Mouse (Mus musculus) cerebellum, adult (tissue): ENCODE data around the gene Gm9844.

Experiments
- ATAC-seq: cut with Nextera tagmentation; 2 replicates; pipeline ENCODE4 v1.9.2; 2017; ENCODE audit warnings: mild to moderate bottlenecking, moderate library complexity, mixed read lengths; ENCODE audit not compliant: insufficient number of reproducible peaks, low FRiP score, low TSS enrichment

Gm9844 gene

DNA sequence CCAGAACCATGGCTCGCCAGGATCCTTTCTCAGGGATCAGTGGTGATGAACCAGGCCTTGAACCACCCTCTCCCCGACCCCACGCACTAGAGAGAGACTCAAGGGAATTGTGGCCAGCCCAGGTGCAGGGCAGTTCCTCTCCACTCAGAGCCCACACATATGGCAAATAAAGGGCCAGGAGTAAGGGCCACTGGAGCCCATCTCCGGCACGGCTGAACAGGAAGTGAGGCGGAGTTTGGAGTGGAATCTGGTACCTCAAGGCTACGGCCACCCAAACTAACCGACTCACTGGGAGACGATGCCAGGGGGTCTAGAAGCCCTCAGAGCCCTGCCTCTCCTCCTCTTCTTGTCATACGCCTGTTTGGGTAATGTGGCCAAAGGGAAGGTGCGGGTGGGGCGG lies 35.2 kb downstream of the Gm9844 start, which contains the start of gene Cd79a:
Gene Cd79a, plus strand, starts transcription at position 158 of the 400 bp plus-strand sequence.
- no peak for ATAC-seq

DNA sequence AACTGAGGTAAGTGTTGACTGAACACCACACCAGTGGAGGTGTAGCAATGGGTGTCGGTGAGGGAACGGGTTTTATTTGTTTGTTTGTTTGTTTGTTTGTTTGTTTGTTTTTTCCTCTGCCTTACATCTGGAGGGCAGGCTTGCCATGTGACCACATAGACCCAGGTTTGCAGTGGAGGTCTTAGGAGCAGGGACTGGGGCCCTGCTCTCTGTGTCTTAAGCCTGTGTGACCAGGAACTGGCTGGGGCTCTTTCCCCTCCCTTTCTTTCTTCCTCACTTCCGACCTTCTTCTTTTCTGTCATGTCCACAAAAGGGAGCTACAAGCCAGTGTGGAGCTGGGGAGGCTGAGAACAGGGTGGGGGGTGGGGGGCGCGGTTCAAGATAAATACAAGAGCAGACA lies 35.9 kb downstream of the Gm9844 start:
- no peak for ATAC-seq

- ATAC-seq: no peak
Measured at GRCm38 (mm10) chr7:24901114-24901513, 39.1 kb downstream of the Gm9844 start.

- ATAC-seq: no peak
Measured at GRCm38 (mm10) chr7:24901842-24902241, 39.8 kb downstream of the Gm9844 start.

DNA sequence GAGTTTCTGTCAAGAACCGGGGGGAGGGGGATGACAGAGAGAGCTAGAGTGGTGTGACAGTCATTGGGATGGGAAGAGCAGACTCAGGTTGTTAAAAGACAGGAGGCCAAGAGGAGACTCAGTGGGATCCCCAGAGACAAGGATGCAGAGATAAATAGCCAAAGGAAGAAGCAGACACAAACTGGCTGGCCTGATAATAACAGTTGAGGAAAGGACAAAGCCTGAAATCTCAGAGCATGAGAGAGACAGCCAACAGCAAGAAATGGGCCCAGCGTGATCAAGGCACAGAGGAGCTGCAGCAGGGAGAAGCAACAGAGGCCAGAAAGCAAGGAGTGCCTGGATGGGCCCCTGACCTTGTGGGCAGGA lies 40.2 kb downstream of the Gm9844 start:
- no peak for ATAC-seq

DNA sequence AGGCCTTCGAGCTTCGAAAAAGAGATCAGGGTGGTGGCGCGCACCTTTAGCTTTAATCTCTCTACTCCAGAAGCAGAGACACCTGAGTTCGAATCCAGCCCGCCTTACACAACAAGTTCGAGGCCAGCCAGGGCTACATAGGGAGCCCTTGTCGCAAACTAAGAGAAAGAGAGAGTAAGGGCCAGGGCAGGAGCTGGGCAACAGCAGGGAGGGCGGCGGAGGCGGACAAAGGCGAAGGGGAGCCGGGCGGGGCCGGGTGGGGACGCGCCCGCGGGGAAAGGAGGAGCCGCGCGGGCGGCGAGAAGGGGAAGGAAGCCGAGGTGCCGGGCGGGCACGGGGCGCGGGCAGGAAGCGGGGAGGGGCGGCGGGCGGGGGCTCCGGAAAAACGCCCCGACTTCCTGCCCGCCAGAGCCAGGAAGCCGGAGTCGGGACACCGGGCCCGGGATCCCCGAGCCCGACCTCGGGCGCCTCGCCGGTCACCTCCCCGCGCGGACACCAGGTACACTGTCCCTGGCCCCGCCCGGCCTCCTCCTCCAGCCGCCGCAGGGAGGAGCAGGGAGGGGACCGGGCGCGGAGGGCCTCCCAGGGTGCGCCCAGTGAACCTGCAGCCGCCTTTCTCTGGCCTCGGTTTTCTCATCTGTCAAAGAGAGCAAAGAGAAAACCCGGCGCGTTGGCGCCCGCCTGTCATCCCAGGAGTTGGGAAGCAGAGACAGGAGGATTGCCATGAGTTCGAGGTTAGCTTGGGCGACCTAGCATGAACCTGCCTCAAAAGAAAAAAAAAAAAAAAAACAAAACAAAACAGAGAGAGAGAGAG lies 40.8 kb downstream of the Gm9844 start, which contains the start of gene Arhgef1:
Gene Arhgef1, plus strand, starts transcription at position 283 of the 814 bp plus-strand sequence.
- no peak for ATAC-seq

- no peak for ATAC-seq
Measured at GRCm38 (mm10) chr7:24903444-24903825, 41.4 kb downstream of the Gm9844 start.

DNA sequence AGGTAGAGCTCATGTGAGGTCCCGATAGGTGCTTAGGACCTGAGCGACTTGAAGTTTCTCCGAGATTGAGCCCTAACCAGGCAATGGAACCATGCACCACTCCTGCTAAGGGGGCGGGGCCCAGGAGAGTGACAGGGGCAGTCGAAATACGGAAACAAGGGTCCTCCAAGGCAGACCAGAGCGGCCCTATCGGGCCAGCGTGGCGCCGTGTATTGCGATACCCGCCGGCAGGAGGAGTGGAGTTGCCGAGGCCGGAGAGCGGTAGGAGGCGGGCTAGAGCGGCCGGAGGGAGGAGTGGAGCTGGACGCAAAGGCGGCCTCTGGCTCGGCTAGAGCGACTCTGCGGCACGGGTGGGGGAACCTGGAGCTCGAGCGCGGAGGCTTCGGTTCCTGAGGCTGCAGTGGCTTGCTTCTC lies 42.1 kb downstream of the Gm9844 start:
- peak; percentile 95 for ATAC-seq

- peak; percentile 17; the same call in 1 of the 2 replicates for ATAC-seq
Measured at GRCm38 (mm10) chr7:24904936-24905335, 42.9 kb downstream of the Gm9844 start.

DNA sequence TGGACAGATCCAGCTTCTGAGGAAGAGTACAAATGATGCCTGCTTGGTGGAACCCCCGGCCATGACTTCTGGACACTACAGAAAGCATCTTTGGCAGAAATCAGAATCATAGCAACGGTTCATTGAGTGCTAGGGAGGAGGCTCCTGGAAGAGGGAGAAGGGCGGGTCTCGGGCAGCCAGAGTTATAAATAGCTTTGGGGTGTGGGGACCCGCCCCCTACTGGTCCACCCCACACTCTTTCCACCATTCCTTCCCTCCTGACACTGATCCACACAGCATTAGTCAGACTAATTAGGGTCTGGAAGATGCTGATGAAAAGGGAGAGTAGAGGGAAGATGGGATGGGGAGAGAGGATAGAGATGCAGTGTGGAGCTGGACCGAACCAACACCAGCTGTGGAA lies 44.5 kb downstream of the Gm9844 start:
- no peak for ATAC-seq

- ATAC-seq: no peak
Measured at GRCm38 (mm10) chr7:24907211-24907748, 45.3 kb downstream of the Gm9844 start.
